Mouse (Mus musculus) bone marrow, adult 2 months (tissue): ENCODE results near the gene Ifi205.
"Not testable (repeated sequence)": the region's sequence is repeated elsewhere in the genome, so short reads cannot be mapped to it uniquely, and the experiment has no call there.

ENCODE experiments used
- CTCF ChIP-seq: fragments of 200-500 bp; IDR thresholded peaks from 2 replicates; pipeline ENCODE4 v1.5.1; 2011; ENCODE audit warnings: low read length, control low read depth; ENCODE audit not compliant: control insufficient read depth, insufficient read depth
- POLR2A ChIP-seq: fragments of 200-500 bp; IDR thresholded peaks from 2 replicates; pipeline ENCODE4 v1.6.1; 2011; ENCODE audit warnings: low read depth, mild to moderate bottlenecking, control low read depth, low read length, borderline replicate concordance; ENCODE audit not compliant: control insufficient read depth

DNA sequence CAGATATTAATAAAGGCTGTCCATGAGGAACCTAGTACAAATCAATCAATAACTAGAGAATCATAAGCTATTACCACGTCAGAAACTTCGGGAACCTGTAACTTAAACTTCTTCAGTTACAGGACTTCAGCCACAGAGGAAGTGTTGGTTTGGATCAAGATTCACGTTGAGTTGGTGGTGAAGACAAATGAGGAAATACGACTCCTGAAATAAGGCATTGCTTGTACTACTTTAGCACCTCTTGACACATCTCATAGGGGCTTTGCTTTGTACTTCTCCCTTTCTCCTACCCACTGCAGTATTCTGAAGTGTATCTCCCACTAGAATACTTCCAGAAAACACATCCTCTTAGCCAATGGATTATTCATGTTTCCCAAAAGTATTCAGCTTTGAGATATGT lies 17.7 kb upstream of the Ifi205 start:
- not testable (repeated sequence) for TF ChIP-seq POLR2A, CTCF
